Mouse (Mus musculus): ENCODE measurements around the gene Nlrc5. TPM values are rescaled to one million over a fixed set of nuclear protein-coding genes. Genes with fewer than 3 reads are reported as not detected.

The Nlrc5 gene
- polyA plus RNA-seq, 2 experiments: 0.09 to 0.22 TPM

- Histone ChIP-seq H3K27me3 (ENCODE audit: control insufficient read depth, insufficient read depth, low read length) (no peaks in the 10 kb centered on the region), H3K27ac (no peak overlapping the region), H3K36me3 (replicated peaks; ENCODE audit: control insufficient read depth, insufficient read depth, low read depth) (no peaks in the 10 kb centered on the region), H3K9ac (replicated peaks) (no peak overlapping the region), H3K9me3 (ENCODE audit: control insufficient read depth, low read length) (no peaks in the 10 kb centered on the region), H3K4me1 (replicated peaks; ENCODE audit: control insufficient read depth in 2 of 2, insufficient read depth in 2 of 2, low read length in 1 of 2) (no peaks in the 10 kb centered on the region; a peak in 1 of 4 replicates), H3K4me2 (ENCODE audit: low read depth) (no peak overlapping the region), H3K4me3 (ENCODE audit: insufficient read depth in 1 of 2, low read depth in 2 of 2, low read length in 2 of 2) (no peak overlapping the region)
- no peak for DNase-seq (ENCODE audit: low read depth in 3 of 3, low spot score in 3 of 3)
- no peak for ATAC-seq (ENCODE audit: insufficient read depth)
- TF ChIP-seq CTCF (IDR thresholded peaks at IDR 0.05; ENCODE audit: low read depth) (no peak), EP300 (IDR thresholded peaks at IDR 0.05; ENCODE audit: low read depth) (no peak)
- WGBS (ENCODE audit: insufficient replicate concordance): 60% methylated on average over 5 of the region's 5 CpGs
Observed at GRCm38 (mm10) chr8:94454905-94455304, 20.7 kb downstream of the Nlrc5 start.

- Histone ChIP-seq H3K36me3 (replicated peaks; ENCODE audit: control insufficient read depth, insufficient read depth, low read depth) (no peaks in the 10 kb centered on the region), H3K4me3 (ENCODE audit: insufficient read depth in 1 of 2, low read depth in 2 of 2, low read length in 2 of 2) (no peak overlapping the region), H3K9ac (replicated peaks) (no peak overlapping the region), H3K27me3 (ENCODE audit: control insufficient read depth, insufficient read depth, low read length) (no peaks in the 10 kb centered on the region), H3K27ac (no peak overlapping the region), H3K4me1 (replicated peaks; ENCODE audit: control insufficient read depth in 2 of 2, insufficient read depth in 2 of 2, low read length in 1 of 2) (no peaks in the 10 kb centered on the region; a peak in 1 of 4 replicates), H3K4me2 (ENCODE audit: low read depth) (no peak overlapping the region), H3K9me3 (ENCODE audit: control insufficient read depth, low read length) (no peaks in the 10 kb centered on the region)
- WGBS (ENCODE audit: insufficient replicate concordance): 59% methylated on average over 5 of the region's 5 CpGs
- ATAC-seq (ENCODE audit: insufficient read depth): no peak
- no peak for DNase-seq (ENCODE audit: low read depth in 3 of 3, low spot score in 3 of 3)
- TF ChIP-seq EP300 (IDR thresholded peaks at IDR 0.05; ENCODE audit: low read depth) (no peak), CTCF (IDR thresholded peaks at IDR 0.05; ENCODE audit: low read depth) (no peak)
Observed at GRCm38 (mm10) chr8:94456071-94456470, 21.9 kb downstream of the Nlrc5 start.

- Histone ChIP-seq H3K9ac (replicated peaks) (no peak overlapping the region), H3K4me1 (replicated peaks; ENCODE audit: control insufficient read depth in 2 of 2, insufficient read depth in 2 of 2, low read length in 1 of 2) (no peaks in the 10 kb centered on the region; a peak in 1 of 4 replicates), H3K27ac (no peak overlapping the region), H3K4me2 (ENCODE audit: low read depth) (no peak overlapping the region), H3K9me3 (ENCODE audit: control insufficient read depth, low read length) (no peaks in the 10 kb centered on the region), H3K27me3 (ENCODE audit: control insufficient read depth, insufficient read depth, low read length) (no peaks in the 10 kb centered on the region), H3K4me3 (ENCODE audit: insufficient read depth in 1 of 2, low read depth in 2 of 2, low read length in 2 of 2) (no peak overlapping the region), H3K36me3 (replicated peaks; ENCODE audit: control insufficient read depth, insufficient read depth, low read depth) (no peaks in the 10 kb centered on the region)
- no peak for TF ChIP-seq CTCF (IDR thresholded peaks at IDR 0.05; ENCODE audit: low read depth)
- TF ChIP-seq EP300 (IDR thresholded peaks at IDR 0.05; ENCODE audit: low read depth): no peak
- no peak for ATAC-seq (ENCODE audit: insufficient read depth)
- no peak for DNase-seq (ENCODE audit: low read depth in 3 of 3, low spot score in 3 of 3)
- WGBS (ENCODE audit: insufficient replicate concordance): 30% methylated on average over 2 of the region's 2 CpGs
Observed at GRCm38 (mm10) chr8:94458567-94458966, 24.4 kb downstream of the Nlrc5 start.

GRCm38 (mm10) chr8:94469656-94470055 is 35.5 kb downstream of the Nlrc5 start:
- H3K4me3 ChIP-seq (ENCODE audit: insufficient read depth in 1 of 2, low read depth in 2 of 2, low read length in 2 of 2): no peak overlapping the region
- DNase-seq (ENCODE audit: low read depth in 3 of 3, low spot score in 3 of 3) (no peak), ATAC-seq (ENCODE audit: insufficient read depth) (no peak)
- no peaks in the 10 kb centered on the region for H3K27me3 ChIP-seq (ENCODE audit: control insufficient read depth, insufficient read depth, low read length)
- H3K9me3 ChIP-seq (ENCODE audit: control insufficient read depth, low read length): no peaks in the 10 kb centered on the region
- 46% methylated on average over 5 of the region's 5 CpGs for WGBS (ENCODE audit: insufficient replicate concordance)
- H3K27ac ChIP-seq: no peak overlapping the region
- TF ChIP-seq CTCF (IDR thresholded peaks at IDR 0.05; ENCODE audit: low read depth) (no peak), EP300 (IDR thresholded peaks at IDR 0.05; ENCODE audit: low read depth) (no peak)
- no peak overlapping the region for H3K9ac ChIP-seq (replicated peaks)
- H3K4me1 ChIP-seq (replicated peaks; ENCODE audit: control insufficient read depth in 2 of 2, insufficient read depth in 2 of 2, low read length in 1 of 2): no peaks in the 10 kb centered on the region
- H3K4me2 ChIP-seq (ENCODE audit: low read depth): no peak overlapping the region
- no peaks in the 10 kb centered on the region for H3K36me3 ChIP-seq (replicated peaks; ENCODE audit: control insufficient read depth, insufficient read depth, low read depth)

GRCm38 (mm10) chr8:94470794-94471193 is 36.6 kb downstream of the Nlrc5 start:
- no peak overlapping the region for H3K27ac ChIP-seq
- no peak for TF ChIP-seq CTCF (IDR thresholded peaks at IDR 0.05; ENCODE audit: low read depth)
- no peak for TF ChIP-seq EP300 (IDR thresholded peaks at IDR 0.05; ENCODE audit: low read depth)
- H3K4me3 ChIP-seq (ENCODE audit: insufficient read depth in 1 of 2, low read depth in 2 of 2, low read length in 2 of 2): no peak overlapping the region
- H3K36me3 ChIP-seq (replicated peaks; ENCODE audit: control insufficient read depth, insufficient read depth, low read depth): no peaks in the 10 kb centered on the region
- H3K4me1 ChIP-seq (replicated peaks; ENCODE audit: control insufficient read depth in 2 of 2, insufficient read depth in 2 of 2, low read length in 1 of 2): no peaks in the 10 kb centered on the region
- H3K4me2 ChIP-seq (ENCODE audit: low read depth): no peak overlapping the region
- ATAC-seq (ENCODE audit: insufficient read depth): no peak
- no peak for DNase-seq (ENCODE audit: low read depth in 3 of 3, low spot score in 3 of 3)
- H3K27me3 ChIP-seq (ENCODE audit: control insufficient read depth, insufficient read depth, low read length): no peaks in the 10 kb centered on the region
- H3K9me3 ChIP-seq (ENCODE audit: control insufficient read depth, low read length): no peaks in the 10 kb centered on the region
- WGBS (ENCODE audit: insufficient replicate concordance): 47% methylated on average over 2 of the region's 2 CpGs
- H3K9ac ChIP-seq (replicated peaks): no peak overlapping the region
